Mouse (Mus musculus) kidney, postnatal 0 days (tissue): ENCODE results near the gene Hdgfl2. TPM values are rescaled to one million over a fixed set of nuclear protein-coding genes. Genes with fewer than 3 reads are reported as not detected.
A peak's percentile ranks its signal among the peaks of the same experiment; 100 is the strongest.

Experiments used
- ATAC-seq: fragments of 200-750 bp; cut with Nextera tagmentation; replicated peaks from 2 replicates; pipeline ENCODE4 v1.8.0; 2017; ENCODE audit warnings: low read depth, moderate number of reproducible peaks, moderate TSS enrichment, moderate library complexity; ENCODE audit not compliant: low FRiP score
- DNase-seq: peaks from one replicate; pipeline ENCODE4 v3.0.0-alpha.2; 2016; ENCODE audit warnings: low spot score
- H3K27ac ChIP-seq: fragments of 300-500 bp; sonication (generic); 2 replicates; pipeline ENCODE4 v1.5.1; 2014; ENCODE audit warnings: mild to moderate bottlenecking
- H3K27me3 ChIP-seq: fragments of 300-500 bp; sonication (generic); 2 replicates; pipeline ENCODE4 v1.6.1; 2014; ENCODE audit warnings: low read length, mixed read lengths; ENCODE audit not compliant: insufficient read depth
- H3K36me3 ChIP-seq: fragments of 300-500 bp; sonication (generic); 2 replicates; pipeline ENCODE4 v1.6.1; 2014; ENCODE audit warnings: low read length, mixed read lengths; ENCODE audit not compliant: insufficient read depth
- H3K4me1 ChIP-seq: fragments of 300-500 bp; sonication (generic); replicated peaks from 2 replicates; pipeline ENCODE4 v1.6.1; 2014; ENCODE audit warnings: antibody characterized with exemption, low read length, mixed read lengths; ENCODE audit not compliant: insufficient read depth
- H3K4me2 ChIP-seq: fragments of 300-500 bp; sonication (generic); 2 replicates; pipeline ENCODE4 v1.6.1; 2014; ENCODE audit warnings: mild to moderate bottlenecking, low read length, moderate library complexity, mixed read lengths
- H3K4me3 ChIP-seq: fragments of 300-500 bp; sonication (generic); replicated peaks from 2 replicates; pipeline ENCODE4 v1.5.1; 2014; ENCODE audit warnings: low read depth, low read length
- H3K9ac ChIP-seq: fragments of 300-500 bp; sonication (generic); 2 replicates; pipeline ENCODE4 v1.6.1; 2014; ENCODE audit warnings: low read depth, low read length
- H3K9me3 ChIP-seq: fragments of 300-500 bp; sonication (generic); replicated peaks from 2 replicates; pipeline ENCODE4 v1.6.1; 2016; ENCODE audit warnings: low read length, inconsistent platforms, mixed read lengths
- CTCF ChIP-seq: IDR thresholded peaks from 2 replicates; pipeline ENCODE4 v1.5.1; 2016; ENCODE audit warnings: antibody characterized with exemption, low read depth, mild to moderate bottlenecking, moderate library complexity
- WGBS: fragments of 180-500 bp; shearing (Covaris S2); extraction: QIAGEN DNeasy Blood & Tissue Kit; methylation state at CpG from one replicate; pipeline ENCODE4 v1.1.7; 2014; 5-methylcytosine and 5-hydroxymethylcytosine counted together
- polyA plus RNA-seq: library from polyadenylated mRNA; unstranded; fragments of >200 nt; fragmentation: Nextera tagmentation; extraction: Ambion mirVana; gene quantifications from 2 replicates; pipeline ENCODE4 v1.2.1, GENCODE M21; 2015

Hdgfl2 gene
- polyA plus RNA-seq, 1 experiment from 2014 or later = 77.5 TPM

GRCm38 (mm10) chr17:56079921-56080320 lies 487 bp downstream of the Hdgfl2 start:
- peak overlapping the region; percentile 84 for H3K4me3 ChIP-seq
- H3K36me3 ChIP-seq = peaks cover 4% of the 10 kb centered on the region; the same call in 1 of the 2 replicates
- peak overlapping the region; percentile 88 for H3K4me2 ChIP-seq
- ATAC-seq = no peak
- peaks cover 12% of the 10 kb centered on the region for H3K4me1 ChIP-seq
- WGBS = 1% methylated on average over 11 of the region's 11 CpGs
- no peaks in the 10 kb centered on the region for H3K9me3 ChIP-seq
- DNase-seq = peak; percentile 2
- H3K9ac ChIP-seq = peak overlapping the region; percentile 87
- no peak for TF ChIP-seq CTCF
- H3K27me3 ChIP-seq = no peaks in the 10 kb centered on the region
- H3K27ac ChIP-seq = peak overlapping the region; percentile 44; the same call in 1 of the 2 replicates

DNA sequence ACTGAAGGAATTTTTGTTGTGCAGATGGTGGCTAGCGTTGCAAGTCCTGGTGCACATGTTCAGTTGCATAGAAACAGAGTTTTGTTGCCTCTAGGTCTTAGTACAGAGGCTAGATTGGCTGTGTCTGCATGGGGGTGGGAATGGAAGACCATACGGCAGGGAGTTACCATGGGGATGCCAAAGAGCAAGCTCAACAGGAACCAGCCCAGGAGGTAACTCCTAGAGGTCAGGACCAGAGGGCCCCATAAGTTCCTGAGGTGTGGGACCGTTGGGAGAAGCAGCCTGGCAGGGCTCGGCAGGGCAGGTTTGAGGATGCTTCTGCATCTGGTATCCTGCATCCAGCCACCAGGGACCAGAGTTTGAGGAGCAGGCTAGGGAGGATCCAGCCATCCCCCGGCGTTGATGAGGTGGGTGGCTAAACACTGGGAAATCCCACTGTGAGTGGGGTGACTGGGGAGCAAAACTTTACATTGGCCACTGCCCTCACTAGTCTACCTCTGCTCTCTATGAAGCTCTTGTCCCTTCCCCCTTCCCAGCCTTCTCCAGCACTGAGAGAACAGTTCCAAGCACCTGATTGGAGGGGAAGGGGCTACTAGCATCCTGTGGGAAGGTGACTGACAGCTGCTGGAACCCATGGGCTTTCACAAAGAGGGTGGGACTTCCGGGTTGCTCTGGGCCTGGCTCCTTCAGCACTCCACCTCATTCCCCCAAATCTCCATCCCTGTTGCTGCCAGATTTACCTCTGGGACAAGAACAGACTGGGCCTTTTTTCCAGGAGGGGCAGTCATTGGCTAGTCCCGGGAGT lies 1.5 kb downstream of the Hdgfl2 start:
- no peak; the same call in 1 of the 2 replicates for ATAC-seq
- DNase-seq = peak; percentile 95
- WGBS = 7% methylated on average over 8 of the region's 8 CpGs
- H3K4me3 ChIP-seq = peak overlapping the region; percentile 84
- peaks cover 12% of the 10 kb centered on the region for H3K4me1 ChIP-seq
- H3K27me3 ChIP-seq = no peaks in the 10 kb centered on the region
- H3K9ac ChIP-seq = peak overlapping the region; percentile 87
- no peak overlapping the region for H3K27ac ChIP-seq
- no peaks in the 10 kb centered on the region for H3K9me3 ChIP-seq
- H3K4me2 ChIP-seq = peak overlapping the region; percentile 88
- peaks cover 4% of the 10 kb centered on the region; the same call in 1 of the 2 replicates for H3K36me3 ChIP-seq
- TF ChIP-seq CTCF = no peak

- Histone ChIP-seq H3K9ac (no peak overlapping the region), H3K27ac (no peak overlapping the region), H3K4me1 (no peaks in the 10 kb centered on the region), H3K27me3 (no peaks in the 10 kb centered on the region), H3K36me3 (peaks cover 32% of the 10 kb centered on the region), H3K9me3 (no peaks in the 10 kb centered on the region), H3K4me2 (no peak overlapping the region), H3K4me3 (no peak overlapping the region)
- no peak for TF ChIP-seq CTCF
- 88% methylated on average over 1 of the region's 1 CpGs for WGBS
- DNase-seq = no peak
- ATAC-seq = no peak
These were observed 12.9 kb downstream of the Hdgfl2 start for GRCm38 (mm10) chr17:56092312-56092711.

GRCm38 (mm10) chr17:56092794-56093193 lies 13.4 kb downstream of the Hdgfl2 start:
- Histone ChIP-seq H3K27ac (no peak overlapping the region), H3K4me1 (no peaks in the 10 kb centered on the region), H3K4me3 (no peak overlapping the region), H3K4me2 (no peak overlapping the region), H3K36me3 (peaks cover 35% of the 10 kb centered on the region), H3K9ac (no peak overlapping the region), H3K9me3 (no peaks in the 10 kb centered on the region), H3K27me3 (no peaks in the 10 kb centered on the region)
- TF ChIP-seq CTCF = no peak
- ATAC-seq (no peak), DNase-seq (no peak)
- WGBS = 92% methylated on average over 1 of the region's 1 CpGs

DNA sequence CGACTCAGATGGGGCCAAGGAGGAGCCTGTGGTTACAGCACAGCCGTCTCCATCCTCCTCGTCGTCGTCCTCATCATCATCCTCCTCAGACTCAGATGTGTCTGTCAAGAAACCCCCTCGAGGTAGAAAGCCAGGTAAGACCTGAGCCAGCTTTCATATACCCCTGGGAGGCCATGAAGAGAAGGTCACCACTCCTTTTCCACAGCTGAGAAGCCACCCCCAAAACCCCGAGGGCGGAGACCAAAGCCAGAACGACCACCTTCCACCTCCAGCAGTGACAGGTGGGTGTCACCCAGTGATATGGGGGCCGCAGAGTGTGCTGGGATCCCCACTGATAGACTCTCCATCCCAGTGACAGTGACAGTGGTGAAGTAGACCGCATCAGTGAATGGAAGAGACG lies 17.4 kb downstream of the Hdgfl2 start:
- 90% methylated on average over 12 of the region's 12 CpGs for WGBS
- H3K27me3 ChIP-seq = no peaks in the 10 kb centered on the region
- H3K9ac ChIP-seq = no peak overlapping the region
- H3K36me3 ChIP-seq = peaks cover 63% of the 10 kb centered on the region
- no peak overlapping the region for H3K27ac ChIP-seq
- DNase-seq = no peak
- no peak overlapping the region for H3K4me2 ChIP-seq
- no peaks in the 10 kb centered on the region for H3K4me1 ChIP-seq
- TF ChIP-seq CTCF = no peak
- no peaks in the 10 kb centered on the region for H3K9me3 ChIP-seq
- no peak for ATAC-seq
- H3K4me3 ChIP-seq = no peak overlapping the region

- Histone ChIP-seq H3K36me3 (peaks cover 68% of the 10 kb centered on the region), H3K27ac (no peak overlapping the region), H3K27me3 (no peaks in the 10 kb centered on the region), H3K4me1 (no peaks in the 10 kb centered on the region), H3K4me3 (no peak overlapping the region), H3K9me3 (no peaks in the 10 kb centered on the region), H3K4me2 (no peak overlapping the region), H3K9ac (no peak overlapping the region)
- WGBS = 92% methylated on average over 8 of the region's 8 CpGs
- ATAC-seq (no peak), DNase-seq (no peak)
- no peak for TF ChIP-seq CTCF
These were observed 18.7 kb downstream of the Hdgfl2 start for GRCm38 (mm10) chr17:56098180-56098579.
